Mouse (Mus musculus) left cerebral cortex, postnatal 10 days (tissue): ENCODE data around the gene Unc5b. TPM values are rescaled to one million over a fixed set of nuclear protein-coding genes. Genes with fewer than 3 reads are reported as not detected.
A peak's percentile ranks its signal among the peaks of the same experiment; 100 is the strongest.

ENCODE experiments used
- DNase-seq, 2 experiments: peaks; one replicate each; pipeline ENCODE4 v3.0.0; 2021 to 2022; ENCODE audit warnings: low spot score in 2 of 2, mixed read lengths in 1 of 2; ENCODE audit errors: extremely low spot score in 1 of 2
- intact Hi-C: fragments of 180-260 bp; cut with DNase I; formaldehyde crosslinking; loops from one replicate; pipeline ENCODE4 v1.15.1; 2025
- total RNA-seq, 2 experiments: library from RNA; stranded (reverse); gene quantifications; 2 replicates each; pipeline ENCODE4 v1.2.3; 2021

The Unc5b gene
- total RNA-seq, 2 experiments from 2014 or later, result 7.6 to 8.3 TPM

DNA sequence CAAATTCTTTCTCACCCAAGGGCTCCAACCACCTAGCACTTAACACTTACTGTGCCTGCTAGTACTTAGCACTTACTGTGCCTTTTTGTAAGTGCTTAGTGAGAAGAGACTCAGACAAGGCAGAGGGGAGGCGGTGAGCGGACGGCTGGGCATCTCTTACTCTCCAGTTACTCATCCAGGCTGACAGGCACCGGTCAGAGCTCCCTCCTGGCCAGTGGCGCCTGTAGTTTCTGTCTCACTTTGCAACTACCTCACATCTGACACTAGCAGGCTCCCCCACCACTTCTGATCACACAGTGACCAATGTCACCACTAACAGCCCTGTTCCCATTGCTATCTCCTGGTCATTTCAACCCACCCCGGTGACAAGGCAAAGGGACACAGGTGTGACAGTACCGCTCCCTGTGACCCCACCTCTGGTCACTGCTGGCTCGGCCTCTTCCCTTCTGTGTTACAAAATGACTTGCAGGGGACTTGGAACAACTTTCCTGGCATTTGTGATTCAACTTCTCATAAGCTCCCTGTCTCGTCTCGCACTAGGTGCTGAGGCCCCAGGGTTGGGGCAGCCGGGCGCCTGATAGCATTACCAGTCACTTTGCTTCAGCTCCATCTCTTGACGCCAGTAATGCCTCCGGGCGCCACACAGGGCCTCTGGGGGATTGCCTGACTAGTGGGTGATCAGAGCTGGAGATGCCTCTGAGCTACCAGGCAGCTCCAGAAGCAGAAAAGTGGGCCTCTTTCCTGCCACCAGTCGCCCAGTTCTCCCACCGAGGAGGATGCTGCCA lies 8.5 kb downstream of the Unc5b start:
- intact Hi-C loops, result no loop called here
- no peak for DNase-seq

GRCm38 (mm10) chr10:60821736-60822358 lies 9.5 kb downstream of the Unc5b start:
- no peak for DNase-seq
- intact Hi-C loops, result no loop called here

DNA sequence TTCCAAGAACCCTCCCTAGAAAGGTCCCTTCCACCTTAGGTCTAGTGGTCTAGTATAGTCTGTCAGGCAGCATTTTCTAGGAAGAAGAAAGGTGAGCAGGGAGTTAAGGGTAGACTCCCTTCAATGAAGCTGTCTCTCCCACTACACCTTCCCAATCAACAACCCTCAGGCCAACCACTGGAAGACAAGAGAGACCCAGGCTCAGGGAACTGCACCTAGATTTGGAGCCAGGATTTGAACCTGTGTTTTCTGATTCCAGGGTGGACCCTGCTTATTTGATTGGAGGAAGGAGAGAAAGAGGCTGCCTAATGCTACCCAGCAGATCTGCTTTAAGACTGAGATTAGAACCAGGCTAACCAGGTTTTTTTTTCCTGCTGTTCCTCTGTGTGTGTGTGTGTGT lies 10.1 kb downstream of the Unc5b start:
- no peak for DNase-seq
- intact Hi-C loops, result no loop called here

DNA sequence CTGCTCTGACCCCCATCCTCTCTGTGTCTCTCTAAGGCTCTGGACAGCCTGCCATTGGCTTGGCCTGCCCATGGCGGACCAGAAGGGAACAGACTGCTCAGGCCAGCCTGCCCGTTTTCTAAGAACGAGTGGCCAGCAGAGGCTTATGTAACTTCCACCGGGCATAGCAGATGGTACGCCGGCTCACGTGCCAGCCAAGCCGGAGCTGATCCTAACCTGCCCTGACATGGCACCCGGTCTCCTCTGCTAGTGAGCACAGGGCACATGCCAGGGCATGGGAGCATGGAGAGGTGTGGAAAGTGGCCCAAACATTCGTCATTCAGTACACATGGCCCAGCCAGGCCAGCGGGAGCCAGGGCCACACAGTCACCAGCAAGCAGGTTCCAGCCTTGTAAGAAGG lies 10.8 kb downstream of the Unc5b start:
- intact Hi-C loops, result no loop called here
- no peak for DNase-seq

DNA sequence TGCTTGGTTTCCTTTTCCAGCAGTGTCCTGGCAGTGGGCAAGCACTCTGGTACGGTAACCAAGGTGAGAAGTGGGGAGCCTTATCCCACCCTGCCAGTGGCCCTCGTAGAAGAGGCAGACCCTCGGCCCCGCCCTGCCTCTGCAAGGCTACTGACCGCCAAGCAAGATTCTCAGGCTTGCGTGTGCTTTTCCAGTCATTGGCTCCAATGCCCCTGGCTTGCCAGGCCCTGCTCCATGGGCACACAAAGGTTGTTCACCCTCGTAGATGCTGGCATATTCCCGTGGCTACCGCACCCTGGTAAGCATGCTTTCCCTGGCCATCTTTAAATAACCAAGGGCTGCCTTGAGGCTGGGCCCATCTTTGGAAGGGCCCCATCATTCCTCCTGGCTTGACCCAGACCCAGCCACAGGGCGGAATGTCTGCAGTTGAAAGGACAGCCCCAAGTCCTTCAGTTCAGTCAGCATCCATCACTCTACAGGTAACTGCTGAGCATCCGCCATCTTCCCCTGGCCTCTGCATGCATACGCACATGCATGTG lies 11.7 kb downstream of the Unc5b start:
- peak in 1 of 2 experiments; percentile 11 for DNase-seq
- intact Hi-C loops, result no loop called here

- DNase-seq, result peak in 1 of 2 experiments; percentile 53
- intact Hi-C loops, result no loop called here
These were observed 12.2 kb downstream of the Unc5b start for GRCm38 (mm10) chr10:60819179-60819578.

DNA sequence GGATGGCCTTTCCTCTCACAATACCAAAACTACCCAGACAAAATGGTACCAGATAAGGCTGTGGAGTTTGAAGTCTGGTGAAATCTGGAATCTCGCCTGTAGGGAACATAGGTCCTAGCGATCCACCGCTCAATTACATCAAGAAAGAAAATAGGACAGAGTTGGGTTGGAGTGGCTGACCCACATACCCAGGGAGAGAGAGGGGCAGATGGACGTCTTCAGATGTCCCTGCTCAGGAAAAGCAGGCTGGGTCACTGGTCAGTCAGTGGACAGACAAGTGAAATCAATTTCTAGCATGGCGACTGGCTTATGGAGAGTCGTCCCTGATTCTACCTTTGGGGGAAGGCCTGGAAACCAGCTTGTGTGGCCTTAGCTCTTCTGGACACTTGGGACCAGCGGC lies 12.7 kb downstream of the Unc5b start:
- no peak for DNase-seq
- intact Hi-C loops, result no loop called here

DNA sequence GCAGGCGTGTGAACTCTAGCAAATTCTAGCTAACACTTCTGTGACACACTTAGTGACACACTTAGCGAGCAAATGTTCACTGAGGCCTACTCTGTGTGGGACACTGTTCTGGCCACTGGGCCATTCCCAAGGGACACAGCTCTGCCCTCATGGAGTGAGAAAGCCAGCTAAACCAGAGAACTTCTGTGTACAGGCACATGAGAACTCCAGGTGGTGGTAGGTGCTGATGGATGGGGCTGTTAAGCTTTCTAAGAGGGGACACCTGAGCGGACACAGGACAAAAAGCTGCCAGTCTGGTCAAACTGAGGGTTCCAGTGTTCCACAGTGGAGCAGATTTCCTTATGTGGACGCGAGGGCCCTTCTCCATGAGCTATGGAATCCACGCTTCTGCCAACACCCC lies 13.5 kb downstream of the Unc5b start:
- intact Hi-C loops, result no loop called here
- no peak for DNase-seq

DNA sequence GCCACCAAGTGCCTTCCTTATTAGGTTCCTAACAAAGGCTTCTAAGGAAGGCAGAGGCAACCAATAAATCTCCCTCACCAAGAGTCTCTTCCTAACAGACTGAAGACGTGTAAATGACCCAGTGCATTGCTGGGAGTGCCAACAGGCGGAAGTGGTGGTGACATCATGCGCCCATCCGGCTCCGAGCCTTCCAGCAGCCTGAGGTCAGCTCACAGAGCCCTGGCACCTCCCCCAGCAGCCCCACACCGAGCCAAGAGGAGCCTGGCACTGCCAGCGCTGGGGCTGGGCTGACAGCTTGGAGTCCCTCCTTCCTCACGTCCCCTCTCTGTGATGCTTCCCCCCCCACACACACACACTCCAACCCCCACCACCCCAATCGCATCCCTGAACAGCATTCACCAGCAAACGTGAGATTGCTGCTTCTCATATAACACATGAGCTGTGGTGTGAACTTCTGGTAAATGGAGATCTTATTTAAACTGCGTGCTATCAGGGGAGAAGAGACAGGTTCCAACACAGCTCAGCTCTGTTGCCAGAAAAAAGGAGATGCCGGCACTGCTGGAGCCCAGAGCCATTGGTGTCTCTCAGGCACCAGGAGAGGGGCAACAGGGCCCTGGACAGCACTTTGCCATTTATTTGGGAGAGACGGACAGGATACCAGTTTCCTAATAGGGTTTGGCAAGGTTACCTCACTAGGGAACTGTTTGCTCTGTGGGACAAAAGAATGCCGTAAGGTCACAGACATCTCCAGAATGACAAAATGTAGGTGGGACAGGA lies 14.3 kb downstream of the Unc5b start:
- intact Hi-C loops, result no loop called here
- DNase-seq, result peak; percentile 27 to 76

DNA sequence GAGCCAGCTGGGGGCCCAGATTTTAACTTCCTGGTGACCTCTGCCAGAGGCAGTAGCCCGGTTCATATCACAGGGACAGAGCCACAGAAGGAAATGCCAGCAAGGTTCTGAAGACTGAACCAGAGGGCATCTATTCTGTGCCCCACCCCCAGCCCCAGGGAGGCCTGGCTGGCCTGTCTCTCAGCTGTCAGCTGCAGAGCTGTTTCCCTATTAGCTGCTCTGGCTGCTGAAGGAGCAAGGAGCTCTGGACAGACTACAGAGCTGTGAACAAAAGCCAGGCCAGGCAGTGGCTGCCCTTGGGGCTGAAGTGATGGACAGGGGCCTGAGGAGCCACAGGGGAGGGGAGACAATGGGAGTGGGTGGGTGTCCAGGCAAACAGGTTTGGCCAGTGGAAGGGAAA lies 15.5 kb downstream of the Unc5b start:
- intact Hi-C loops, result no loop called here
- peak in 1 of 2 experiments; percentile 30 for DNase-seq

GRCm38 (mm10) chr10:60815059-60815458 lies 16.3 kb downstream of the Unc5b start:
- peak in 1 of 2 experiments; percentile 13 for DNase-seq
- intact Hi-C loops, result no loop called here

DNA sequence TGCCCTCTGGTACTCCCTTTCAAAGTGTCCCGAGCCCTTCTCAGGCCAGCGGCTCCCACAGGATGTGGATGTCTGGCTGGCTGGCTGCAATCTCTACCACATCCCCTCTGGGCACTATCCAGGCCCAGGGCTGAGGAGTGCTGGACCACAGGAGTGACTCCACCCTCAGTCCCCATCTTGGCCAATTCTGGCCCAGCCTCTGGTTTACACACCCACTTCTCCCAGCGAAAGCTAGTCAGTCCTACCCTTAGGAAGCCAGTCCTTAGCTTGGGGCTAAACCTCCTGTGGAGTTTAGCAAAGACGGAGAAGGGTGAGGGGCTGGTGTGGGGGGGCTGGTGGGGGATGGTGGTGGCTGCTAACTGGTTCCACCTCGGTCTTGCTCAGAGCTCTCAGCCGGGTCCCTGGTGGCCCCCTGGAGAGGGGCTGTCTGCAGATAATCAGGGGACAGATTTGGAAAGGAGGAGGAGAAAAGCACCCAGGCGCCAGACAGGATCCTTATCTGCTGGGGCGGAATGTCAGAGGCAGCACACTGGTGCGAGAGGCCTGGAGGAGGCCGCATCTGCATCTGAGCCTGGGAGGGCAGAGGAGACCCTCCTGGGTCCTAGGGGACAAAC lies 16.8 kb downstream of the Unc5b start:
- peak in 1 of 2 experiments; percentile 46 for DNase-seq
- intact Hi-C loops, result no loop called here

DNA sequence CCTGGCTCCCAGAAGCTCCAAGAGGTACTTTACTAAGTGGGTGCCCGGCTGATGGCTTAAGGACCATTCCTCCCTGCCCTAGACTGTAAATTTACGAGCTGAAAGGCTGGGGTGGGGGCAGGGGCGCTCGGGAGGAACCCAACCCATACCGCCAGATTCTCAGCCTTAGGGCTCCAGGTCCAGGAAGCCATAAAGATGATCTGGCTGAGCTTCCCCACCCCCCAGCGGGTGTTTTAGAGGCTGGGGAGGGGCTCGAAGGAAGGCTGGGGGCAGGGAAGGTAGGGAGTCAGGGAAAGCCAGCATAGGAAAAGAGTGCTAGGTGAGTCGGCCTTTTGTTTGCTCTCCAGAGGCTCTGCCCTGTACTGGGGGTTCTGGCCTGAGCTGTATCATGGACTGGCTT lies 17.8 kb downstream of the Unc5b start:
- DNase-seq, result no peak
- intact Hi-C loops, result no loop called here

DNA sequence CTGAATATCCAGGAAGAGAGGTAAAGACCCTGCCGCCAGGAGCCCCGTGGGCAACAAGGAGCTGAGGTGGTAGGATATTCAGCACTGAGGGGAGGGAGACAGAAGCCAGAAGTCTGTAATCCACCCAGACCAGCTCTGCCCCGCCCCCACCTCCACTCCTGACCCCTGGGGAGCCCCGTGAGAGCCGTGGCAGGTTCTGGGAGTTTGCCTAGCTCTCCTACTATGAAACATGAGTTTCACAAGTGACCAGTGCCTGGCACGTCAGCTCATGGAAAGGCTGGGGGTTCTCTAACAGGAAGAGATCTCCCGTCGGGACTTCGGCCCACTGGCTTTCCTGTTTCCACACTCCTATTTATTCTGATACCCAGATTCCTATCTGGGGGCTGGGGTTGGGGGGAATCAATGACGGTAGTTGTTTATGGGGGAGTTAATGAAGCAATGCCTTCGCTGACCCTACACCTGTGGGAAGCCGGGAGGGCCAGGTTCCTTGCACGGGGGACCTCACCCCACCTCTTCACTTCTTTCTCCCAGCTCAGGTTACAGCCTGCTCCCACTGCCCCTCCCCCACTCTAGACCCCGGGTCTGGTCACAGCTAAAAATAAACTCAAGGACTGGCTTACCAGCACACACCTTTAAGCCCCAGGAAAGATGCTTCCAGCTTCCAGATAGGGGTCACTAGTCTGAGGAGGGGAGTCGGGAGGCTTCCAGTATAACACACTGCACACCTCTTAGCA lies 19.4 kb downstream of the Unc5b start:
- DNase-seq, result no peak
- intact Hi-C loops, result no loop called here

GRCm38 (mm10) chr10:60808447-60808846 lies 22.9 kb downstream of the Unc5b start:
- intact Hi-C loops, result no loop called here
- no peak for DNase-seq

DNA sequence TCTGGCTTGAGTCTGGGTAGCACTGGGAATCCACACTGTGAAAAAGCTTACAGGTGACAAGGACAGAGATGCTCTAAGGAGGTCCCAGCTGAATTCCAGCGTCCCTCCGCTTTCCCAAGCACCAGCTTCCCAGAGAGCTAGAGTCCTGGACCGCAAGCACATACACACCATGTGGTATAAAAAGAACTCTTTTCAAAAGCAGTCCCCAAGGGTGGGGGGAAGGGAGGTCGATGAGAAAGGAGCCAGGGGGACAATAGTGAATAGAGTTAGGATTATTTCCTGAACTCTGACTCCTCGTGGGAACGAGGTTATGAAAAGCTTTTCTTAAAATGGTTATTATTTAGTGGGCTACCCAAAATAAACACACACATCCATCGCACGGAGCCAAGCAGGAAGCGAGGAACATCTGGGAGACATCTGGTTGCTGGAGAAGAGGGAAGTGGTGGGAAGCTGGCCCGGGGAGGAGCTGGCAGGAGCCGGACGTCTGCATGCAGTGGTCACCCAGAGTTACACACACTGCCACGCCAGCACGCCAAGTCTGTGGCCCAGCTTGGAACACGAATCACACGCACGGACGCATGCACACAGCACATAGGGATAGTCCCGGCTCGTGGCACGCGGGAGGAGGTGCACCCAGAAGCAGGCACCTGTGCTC lies 23.7 kb downstream of the Unc5b start:
- intact Hi-C loops, result no loop called here
- peak in 1 of 2 experiments; percentile 82 for DNase-seq

- DNase-seq, result no peak
- intact Hi-C loops, result no loop called here
These were observed 25.2 kb downstream of the Unc5b start for GRCm38 (mm10) chr10:60806207-60806538.
